Mouse (Mus musculus) kidney, adult 2 months (tissue): ENCODE measurements around the gene Ifnar2.

Experiments
- CTCF ChIP-seq: fragments of 200-500 bp; conservative IDR thresholded peaks from 2 replicates; pipeline ENCODE4 v1.5.1; 2011; ENCODE audit warnings: low read depth, mild to moderate bottlenecking, control low read depth, low read length, moderate library complexity, mixed read lengths; ENCODE audit not compliant: insufficient read depth, insufficient read length
- POLR2A ChIP-seq: fragments of 200-500 bp; IDR thresholded peaks from one replicate; pipeline ENCODE4 v1.6.1; 2011; ENCODE audit warnings: low read depth, low read length, control low read depth

- no peak for TF ChIP-seq CTCF
- no peak for TF ChIP-seq POLR2A
Observed at GRCm38 (mm10) chr16:91434119-91434518, 61.5 kb downstream of the Ifnar2 start.
